Mouse (Mus musculus): ENCODE results near the gene Olfr516. TPM values are rescaled to one million over a fixed set of nuclear protein-coding genes. Genes with fewer than 3 reads are reported as not detected.

Olfr516 gene
- polyA plus RNA-seq, 1 experiment from 2014 or later, result not detected

Other genes with a start within 250 kb of the Olfr516 start
- gene Olfr506, start 239.7 kb downstream of the Olfr516 start, polyA plus RNA-seq (2014; fragmentation: Nextera tagmentation; extraction: Ambion mirVana), result not detected in 2 replicates
- gene Olfr507, start 228.7 kb downstream of the Olfr516 start, polyA plus RNA-seq (2014; fragmentation: Nextera tagmentation; extraction: Ambion mirVana), result not detected in 2 replicates
- not detected in 2 replicates for gene Olfr508, start 220.5 kb downstream of the Olfr516 start, polyA plus RNA-seq (2014; fragmentation: Nextera tagmentation; extraction: Ambion mirVana)
- not detected in 2 replicates for gene Olfr509, start 198.6 kb downstream of the Olfr516 start, polyA plus RNA-seq (2014; fragmentation: Nextera tagmentation; extraction: Ambion mirVana)
- gene Olfr510, start 184.1 kb downstream of the Olfr516 start, polyA plus RNA-seq (2014; fragmentation: Nextera tagmentation; extraction: Ambion mirVana), result not detected in 2 replicates
- gene Olfr512, start 137.2 kb downstream of the Olfr516 start, polyA plus RNA-seq (2014; fragmentation: Nextera tagmentation; extraction: Ambion mirVana), result not detected in 2 replicates
- not detected in 2 replicates for gene Olfr513, start 99.6 kb downstream of the Olfr516 start, polyA plus RNA-seq (2014; fragmentation: Nextera tagmentation; extraction: Ambion mirVana)
- not detected in 2 replicates for gene Olfr514, start 24.5 kb downstream of the Olfr516 start, polyA plus RNA-seq (2014; fragmentation: Nextera tagmentation; extraction: Ambion mirVana)
- gene Olfr517, start 21.9 kb upstream of the Olfr516 start, polyA plus RNA-seq (2014; fragmentation: Nextera tagmentation; extraction: Ambion mirVana), result not detected in 2 replicates
- gene Olfr518, start 34.5 kb upstream of the Olfr516 start, polyA plus RNA-seq (2014; fragmentation: Nextera tagmentation; extraction: Ambion mirVana), result not detected in 2 replicates
- not detected in 2 replicates for gene Olfr519, start 43.9 kb upstream of the Olfr516 start, polyA plus RNA-seq (2014; fragmentation: Nextera tagmentation; extraction: Ambion mirVana)
- gene Nlrp10, start 79.6 kb upstream of the Olfr516 start, polyA plus RNA-seq (2014; fragmentation: Nextera tagmentation; extraction: Ambion mirVana), result not detected in 2 replicates
- gene Eif3f, start 83.9 kb upstream of the Olfr516 start, polyA plus RNA-seq (2014; fragmentation: Nextera tagmentation; extraction: Ambion mirVana), result 73.0 and 85.0 TPM in 2 replicates
- gene Tub, start 99.8 kb upstream of the Olfr516 start, polyA plus RNA-seq (2014; fragmentation: Nextera tagmentation; extraction: Ambion mirVana), result 10.5 TPM in 2 replicates
- 21.3 and 22.7 TPM in 2 replicates for gene Ric3, start 232.8 kb upstream of the Olfr516 start, polyA plus RNA-seq (2014; fragmentation: Nextera tagmentation; extraction: Ambion mirVana)

All from midbrain, embryonic 11.5 days (tissue).